Mouse (Mus musculus) embryo, embryonic 11 days (tissue): Measurements from ENCODE around the gene Ttll7.

Experiments used
- DNase-seq: peaks from one replicate; pipeline ENCODE4 v3.0.0-alpha.2; 2015

The Ttll7 gene

DNA sequence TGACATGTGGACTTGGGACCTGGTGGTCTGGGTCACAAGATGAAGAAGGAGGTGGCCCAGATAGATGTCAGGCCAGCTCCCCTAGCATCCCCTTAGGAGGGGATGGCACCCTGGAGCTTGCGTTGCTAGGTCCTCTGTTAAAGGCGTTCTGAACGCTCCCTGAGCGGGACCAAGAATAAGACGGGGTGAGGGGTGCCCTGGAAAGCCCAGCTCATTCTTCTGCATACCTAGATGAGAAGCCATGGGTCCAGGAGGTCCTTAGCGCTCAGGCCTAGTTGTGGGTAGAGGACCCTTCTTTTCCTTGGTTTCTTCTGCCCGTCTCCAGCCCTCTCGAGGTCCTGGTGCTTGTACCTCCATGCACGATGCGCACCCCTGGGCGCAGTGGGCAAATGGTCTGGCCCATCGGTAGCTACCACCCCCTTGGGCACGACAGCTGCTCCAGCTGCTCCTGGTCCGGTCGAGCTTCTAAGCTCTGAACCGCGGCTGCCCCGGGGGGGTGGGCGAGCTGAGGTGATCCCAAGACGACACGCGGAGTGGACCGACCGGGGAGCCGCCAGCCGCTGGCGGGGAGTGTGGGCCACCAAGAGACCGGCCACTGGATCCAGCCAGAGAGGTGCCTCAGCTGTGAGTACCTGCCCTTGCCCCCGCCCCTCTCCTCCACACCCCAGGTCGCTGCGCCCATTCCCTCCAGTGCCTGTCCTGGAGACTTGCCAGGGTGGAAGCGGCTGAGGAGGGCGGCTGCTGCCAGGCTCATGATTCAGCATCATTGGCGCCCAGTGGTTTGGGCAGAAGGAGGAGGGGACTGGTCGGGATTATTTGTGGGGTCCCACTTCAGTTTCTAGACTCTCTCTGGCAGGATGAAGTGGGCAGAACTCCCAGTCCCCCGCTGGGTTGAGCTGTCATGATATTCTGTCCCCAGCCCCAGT lies at the start of gene Ttll7:
Ttll7 (plus strand) TSS at position 402 of the 926 bp plus-strand sequence.
- peak; percentile 90 for DNase-seq

DNA sequence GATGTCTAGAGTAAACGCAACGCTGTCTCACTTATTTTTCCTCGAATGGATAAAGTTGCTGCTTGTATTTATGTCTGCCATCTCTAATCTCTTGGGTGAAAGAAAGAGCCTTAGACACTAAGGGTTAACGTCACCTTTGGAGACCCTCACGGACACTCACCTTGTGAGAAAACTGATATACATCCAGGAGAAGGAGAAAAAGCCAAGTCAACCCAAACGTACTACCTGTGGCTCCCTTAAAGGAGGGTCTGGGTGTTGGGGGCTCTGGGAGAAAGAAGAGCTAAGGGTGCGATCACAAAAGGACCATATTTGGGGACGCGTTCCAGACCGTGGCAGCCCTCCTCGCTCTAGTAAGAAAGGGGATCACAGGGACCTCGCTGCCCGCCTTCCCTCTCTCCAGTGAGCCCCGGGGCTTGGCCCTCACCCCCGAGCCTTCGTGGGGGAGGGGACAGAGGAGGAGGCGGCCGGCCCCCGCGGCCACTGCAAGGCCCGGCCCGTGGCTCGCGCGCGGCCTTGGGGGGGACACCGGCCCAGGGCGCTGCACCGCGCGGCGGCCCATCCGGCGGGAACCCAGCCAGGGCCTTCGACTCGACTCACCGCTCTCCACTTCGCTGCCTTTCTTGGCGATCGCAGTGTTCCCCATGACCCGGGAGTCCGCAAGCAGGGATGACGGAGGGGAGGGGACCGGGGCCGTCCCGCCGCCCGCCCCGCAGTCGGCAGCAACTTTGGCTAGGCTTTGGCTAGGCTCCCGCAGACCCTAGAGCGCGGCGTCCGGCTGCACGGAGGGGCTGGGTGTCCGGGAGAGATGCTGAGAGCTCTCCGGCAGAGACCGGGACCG lies 39.9 kb upstream of the Ttll7 start:
- peak; percentile 69 for DNase-seq

DNA sequence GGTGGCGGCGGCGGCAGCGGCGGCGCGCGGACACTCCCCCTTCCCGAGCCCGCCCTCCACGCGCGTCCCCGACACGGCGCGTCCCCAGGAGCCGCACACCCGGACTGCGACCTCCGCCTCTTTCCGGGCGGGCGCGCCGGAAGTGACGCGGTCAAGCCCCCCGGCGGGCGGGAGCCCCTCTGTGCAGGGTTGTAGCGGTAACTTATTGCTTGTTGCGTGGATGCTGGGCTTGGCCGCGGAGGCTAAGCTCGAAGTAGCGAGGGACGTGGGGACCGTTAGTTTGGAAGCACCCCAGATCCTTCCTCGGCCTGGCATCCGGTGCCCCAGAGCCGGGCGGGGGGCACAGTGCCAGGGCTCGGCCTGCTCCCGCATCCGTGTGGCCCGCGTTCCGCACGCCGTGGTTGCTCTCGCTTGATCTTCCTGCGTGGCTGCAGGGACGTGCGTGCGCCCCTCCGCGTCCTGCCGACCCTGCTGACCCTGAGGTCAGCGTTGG lies 39.2 kb upstream of the Ttll7 start, which contains the start of gene Prkacb:
Prkacb (minus strand) TSS at position 90 of the 493 bp plus-strand sequence.
- peak; percentile 94 for DNase-seq

DNA sequence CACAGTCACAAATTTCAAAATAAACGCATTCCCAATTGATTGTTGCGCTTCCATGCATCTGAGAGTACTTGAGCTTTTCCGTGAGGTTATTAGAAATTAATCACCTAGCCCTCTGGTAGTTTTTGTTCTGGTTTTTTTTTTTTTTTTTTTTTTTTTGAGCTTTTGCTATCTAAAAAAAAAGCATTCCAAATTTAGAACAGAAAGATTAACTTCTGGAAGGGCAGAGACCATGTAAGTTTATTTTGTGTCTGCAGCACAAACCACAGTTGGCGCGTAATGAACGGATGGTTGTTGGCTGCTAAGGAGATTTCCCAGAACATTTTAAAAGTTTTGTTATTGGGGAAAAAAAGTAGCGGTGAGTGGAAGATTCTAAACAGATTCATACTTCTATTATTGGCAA lies 38.5 kb upstream of the Ttll7 start:
- DNase-seq, result no peak

DNA sequence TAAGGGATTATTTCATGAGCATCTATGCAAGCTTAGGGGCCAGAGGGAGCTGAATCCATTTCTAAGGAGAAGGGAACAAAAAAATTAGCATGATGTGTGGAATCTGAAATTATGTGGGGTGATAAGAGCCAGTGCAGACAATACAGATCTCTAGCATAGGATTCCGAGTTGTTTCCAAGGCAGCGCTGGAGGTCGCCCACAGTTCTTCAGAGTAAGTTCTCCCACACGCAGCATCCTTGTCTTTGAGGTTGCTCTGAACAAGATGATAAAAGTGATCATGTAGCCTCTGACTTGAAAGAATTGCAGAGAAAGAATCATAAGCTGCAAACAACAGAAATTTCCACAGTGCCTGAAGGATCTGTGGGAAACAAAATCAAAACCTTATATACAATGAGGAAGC lies 31.4 kb upstream of the Ttll7 start:
- DNase-seq, result no peak

DNA sequence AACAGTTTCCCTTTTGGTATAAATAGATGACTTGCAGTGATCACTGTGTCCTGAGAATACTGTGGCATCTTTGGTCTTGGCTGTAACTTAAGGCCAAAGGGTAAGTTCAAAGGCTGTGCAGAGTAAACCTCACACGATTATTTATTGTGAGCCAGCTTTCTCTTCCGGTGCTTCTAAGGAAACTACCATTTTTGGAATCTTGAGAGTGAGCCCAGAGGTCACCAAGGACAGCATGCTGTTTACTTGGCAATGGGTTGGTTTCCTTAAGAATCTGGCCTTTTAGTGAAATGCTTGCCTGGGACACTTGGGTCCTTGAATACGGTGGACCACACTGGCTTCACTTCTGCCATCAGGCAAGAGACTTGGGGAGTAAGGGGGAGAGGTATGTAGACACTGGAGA lies 9.4 kb upstream of the Ttll7 start:
- DNase-seq, result no peak

DNA sequence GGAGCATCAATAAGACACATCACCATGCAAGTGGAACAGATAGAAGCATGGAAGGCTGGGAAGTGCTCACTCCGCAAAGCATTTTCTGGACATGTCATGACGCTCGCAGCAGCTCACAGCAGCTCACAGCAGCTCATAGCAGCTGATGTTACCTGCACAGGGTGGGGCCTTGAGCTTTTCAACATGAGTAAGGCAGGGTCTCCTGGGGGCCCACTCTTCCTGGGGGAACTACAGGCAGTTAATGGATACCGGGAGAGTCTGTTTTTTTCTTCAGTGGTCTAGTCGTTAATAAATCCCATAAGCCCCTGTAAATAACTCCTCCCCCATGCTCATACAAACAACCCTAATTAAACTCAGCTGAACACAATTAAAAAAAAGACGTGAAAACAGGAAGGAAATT lies 8.7 kb upstream of the Ttll7 start:
- no peak for DNase-seq

DNA sequence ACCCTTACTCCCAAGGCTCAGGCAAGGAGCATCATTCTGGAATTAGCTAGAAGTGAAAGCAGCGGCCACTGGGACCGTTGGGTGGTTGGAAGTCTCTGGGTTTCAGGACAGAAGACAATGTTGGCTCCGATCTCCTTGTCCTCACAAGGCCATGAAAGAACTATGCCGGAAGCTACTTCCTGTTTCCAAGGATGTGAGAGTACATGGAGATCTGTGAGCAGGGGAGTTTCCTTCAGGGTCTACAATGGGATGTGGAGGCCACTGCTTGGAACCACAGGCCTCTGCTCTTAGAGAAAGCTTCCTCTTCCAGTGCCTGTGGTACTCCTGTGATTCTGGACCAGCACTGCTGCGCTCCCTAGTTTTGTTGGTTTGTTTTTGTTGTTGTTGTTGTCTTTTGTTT lies 5.9 kb upstream of the Ttll7 start:
- no peak for DNase-seq

DNA sequence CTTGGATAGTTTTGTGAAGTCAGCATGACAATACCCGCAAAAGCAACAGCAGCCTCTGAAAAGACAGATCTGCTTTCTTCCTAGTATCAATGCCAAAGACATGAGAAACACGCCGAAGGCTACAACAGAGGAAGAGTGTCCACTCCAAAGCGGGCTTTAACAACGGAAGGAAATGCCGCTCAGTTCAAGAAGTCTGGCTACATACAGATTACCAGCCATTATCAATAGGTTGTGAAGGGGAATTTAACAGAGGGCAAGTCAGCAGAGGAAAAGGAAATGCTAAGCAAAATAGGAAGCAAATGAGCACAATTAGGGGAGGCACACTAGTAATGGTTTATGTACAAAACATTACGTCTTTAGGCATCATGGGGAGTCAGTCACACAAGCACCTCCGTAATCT lies 4.1 kb upstream of the Ttll7 start:
- no peak for DNase-seq

DNA sequence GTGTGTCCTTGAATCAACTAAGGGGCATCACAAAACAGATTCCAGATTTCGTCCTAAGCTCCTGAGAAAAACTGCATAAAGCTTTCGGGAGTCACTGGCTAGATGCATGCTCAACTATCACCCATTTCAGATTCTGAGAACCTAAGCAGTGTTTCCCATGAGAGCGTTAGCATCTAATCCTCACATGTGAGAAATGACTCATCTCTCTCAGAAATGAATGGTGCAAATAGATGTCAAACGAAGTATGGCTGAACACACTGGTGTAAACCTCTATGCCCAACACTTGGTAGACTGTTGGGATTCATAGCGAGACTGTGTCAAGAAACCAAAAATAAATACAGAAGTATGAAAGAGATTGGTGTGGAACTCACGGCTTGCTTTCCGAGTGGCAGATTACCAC lies 2.8 kb upstream of the Ttll7 start:
- no peak for DNase-seq

DNA sequence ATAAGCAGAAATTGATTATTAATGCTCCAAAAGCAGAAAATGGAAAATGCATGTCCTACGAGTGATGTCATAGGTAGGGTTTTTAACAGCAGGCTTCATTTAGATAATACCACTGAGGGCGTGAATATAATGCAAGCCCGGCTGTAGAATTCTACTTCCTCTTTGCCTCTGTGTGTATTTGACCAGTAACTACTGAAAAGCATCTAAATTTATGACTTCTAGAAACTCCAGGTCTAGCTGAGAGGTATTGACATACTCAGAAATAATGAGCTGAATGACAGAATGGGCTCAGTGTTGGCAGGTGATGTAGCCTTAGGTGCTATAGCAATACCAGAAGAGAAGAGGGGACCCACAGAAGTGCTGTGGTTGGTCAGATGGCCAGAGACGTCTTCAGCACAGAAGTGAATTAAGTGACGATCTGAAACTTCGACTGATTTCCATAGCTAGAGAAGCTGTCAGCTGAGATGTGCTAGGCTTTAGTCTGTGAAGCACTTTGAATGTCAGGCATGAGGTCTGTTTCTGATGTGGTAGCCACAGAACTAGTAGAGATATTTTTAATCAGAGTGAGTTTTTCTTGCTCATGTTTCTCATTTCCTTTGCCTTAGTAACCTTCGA lies 2.4 kb downstream of the Ttll7 start:
- DNase-seq, result no peak

DNA sequence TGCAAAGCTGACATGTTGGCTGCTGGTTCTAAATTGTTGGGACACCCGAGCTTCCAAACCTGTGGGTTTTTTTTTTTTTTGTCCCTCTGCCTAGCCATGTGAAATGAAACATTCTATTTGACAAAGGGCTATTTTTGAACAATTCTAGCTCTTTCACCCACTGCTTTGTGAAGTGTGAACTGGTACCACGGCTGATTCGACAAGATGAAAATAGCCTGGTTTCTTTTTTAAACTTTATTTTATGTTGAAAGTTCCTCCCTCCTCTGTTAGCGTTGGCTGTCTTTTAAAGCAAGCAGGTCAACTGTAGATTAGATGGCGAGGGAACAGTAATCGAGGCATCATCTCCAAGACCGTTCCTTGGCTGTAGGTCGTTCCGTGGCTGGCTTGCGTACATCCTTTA lies 5.2 kb downstream of the Ttll7 start:
- DNase-seq, result no peak

DNA sequence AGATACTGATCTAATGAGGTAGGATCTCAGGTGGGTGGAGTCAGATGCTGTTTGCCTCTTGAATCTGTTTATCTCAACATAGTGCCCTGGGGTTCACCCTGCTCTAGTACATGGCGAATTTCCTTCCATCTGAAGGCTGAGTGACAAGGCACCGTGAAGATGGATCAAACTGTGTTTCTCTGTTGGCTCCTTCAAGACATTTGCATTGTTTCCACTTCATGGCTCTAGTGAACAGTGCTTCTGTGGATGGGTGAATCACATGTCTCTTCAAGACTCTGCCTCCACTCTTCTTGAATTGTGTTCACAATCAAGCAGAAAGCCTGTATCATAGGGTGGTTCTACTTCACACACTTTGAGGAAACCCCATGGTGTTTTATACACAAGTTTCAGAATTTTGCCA lies 8.1 kb downstream of the Ttll7 start:
- DNase-seq, result no peak

DNA sequence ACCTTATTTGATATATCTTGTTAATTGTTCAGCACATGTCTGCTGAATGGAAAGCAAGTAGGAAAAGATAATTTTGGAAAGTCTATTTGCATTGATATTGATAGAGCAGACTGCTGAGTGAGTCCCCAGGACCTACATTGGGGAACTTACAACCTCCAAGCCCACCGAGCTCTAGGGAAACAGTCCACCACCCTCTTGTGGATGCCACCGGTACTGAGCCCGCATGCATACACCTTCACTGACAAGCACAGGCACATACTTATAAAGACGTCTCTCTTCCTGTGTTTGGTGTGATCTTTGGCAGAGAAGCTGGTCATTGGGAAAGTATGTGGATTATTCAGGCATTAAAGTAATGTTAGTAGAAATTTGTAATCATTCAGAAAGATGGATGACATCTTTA lies 14.4 kb downstream of the Ttll7 start:
- DNase-seq, result peak; percentile 29

DNA sequence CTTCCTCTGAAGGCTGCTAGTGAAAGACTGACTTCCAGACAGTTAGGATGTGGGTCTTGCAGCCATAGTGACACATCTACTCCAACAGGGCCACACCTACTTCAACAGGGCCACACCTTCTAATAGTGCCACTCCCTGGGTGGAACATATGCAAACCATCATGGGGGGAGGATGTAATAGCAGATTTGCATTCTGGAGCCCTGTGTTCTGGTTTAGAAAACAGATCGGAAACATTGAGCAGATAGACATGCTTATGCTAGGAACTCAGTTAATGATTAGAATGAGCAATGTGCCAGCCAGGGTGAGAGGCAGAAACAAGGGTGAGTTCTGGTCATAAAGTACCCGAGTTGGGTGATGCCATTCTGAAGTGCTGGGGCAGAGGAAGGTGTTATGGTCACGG lies 19.8 kb downstream of the Ttll7 start:
- no peak for DNase-seq

DNA sequence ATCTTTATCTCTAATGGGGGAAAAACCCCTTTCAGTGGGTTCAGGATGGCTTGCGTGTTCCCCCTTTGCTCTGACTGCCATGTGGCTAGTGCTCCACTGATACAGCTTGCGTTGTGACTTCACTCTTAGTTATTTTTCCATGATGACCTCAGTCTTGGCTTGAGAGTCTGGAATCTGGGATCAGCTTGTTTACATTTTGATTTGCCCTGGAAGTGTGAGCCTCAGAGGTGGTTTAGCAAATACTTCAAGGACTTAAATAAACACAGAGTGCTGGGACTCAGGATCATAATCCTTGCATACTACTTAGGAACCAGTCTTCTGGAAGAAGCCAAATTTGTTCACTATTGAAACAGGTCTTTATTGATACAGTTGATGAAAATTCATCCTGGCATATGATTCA lies 23.8 kb downstream of the Ttll7 start:
- no peak for DNase-seq

DNA sequence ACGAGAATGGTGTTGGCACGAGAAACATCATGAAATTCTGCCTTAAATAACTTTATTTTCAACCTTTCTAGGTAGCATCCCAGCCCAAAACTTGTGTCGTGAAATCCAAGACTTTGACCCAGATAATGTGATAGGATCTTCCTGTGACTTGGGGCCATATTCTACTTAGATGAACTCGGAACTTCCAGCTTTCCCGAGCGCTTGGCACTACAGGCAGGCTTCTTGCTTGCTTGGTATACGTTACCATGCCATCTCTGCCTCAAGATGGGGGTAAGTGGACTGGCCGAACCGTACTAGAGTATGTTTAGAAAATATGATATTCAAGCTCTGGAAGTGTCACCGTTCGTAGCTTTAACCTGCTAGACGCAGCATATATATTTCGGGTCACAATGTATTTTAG lies 41.8 kb downstream of the Ttll7 start:
- DNase-seq, result no peak

DNA sequence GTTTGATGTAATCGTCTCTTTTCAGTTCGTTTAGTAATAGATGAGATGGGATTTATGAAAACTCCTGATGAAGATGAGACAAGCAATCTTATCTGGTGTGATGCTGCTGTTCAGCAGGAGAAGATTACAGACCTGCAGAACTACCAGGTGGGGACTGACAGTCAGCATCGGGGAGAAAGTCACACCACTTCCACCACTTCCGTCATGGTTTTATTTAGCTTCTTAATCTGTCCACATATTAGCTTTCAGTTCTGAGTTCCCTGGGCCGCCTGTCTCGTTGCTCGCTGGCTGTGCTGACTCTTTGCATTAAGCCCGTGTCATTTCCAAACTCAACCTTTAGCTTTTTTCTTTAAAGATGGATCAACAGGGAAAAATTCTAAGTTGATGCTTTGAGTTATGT lies 44.4 kb downstream of the Ttll7 start:
- DNase-seq, result no peak

DNA sequence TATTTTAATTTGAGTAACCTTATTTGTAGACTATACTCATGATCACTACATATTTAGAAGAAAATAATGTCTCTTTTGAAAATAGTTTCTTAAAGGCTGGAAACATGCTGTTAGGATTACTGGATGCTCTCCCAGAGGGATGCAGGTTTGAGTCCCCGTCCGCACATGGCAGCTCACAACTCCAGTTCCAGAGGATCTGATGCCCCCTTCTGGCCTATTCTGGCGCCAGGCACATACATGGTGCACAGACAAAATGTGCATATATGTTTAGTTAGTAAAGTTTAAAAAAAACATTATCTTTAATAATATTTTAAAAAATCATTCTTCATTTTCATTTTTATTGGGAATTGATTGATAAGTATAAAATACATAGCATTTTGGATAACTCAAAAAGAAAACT lies 47.9 kb downstream of the Ttll7 start:
- peak; percentile 25 for DNase-seq

DNA sequence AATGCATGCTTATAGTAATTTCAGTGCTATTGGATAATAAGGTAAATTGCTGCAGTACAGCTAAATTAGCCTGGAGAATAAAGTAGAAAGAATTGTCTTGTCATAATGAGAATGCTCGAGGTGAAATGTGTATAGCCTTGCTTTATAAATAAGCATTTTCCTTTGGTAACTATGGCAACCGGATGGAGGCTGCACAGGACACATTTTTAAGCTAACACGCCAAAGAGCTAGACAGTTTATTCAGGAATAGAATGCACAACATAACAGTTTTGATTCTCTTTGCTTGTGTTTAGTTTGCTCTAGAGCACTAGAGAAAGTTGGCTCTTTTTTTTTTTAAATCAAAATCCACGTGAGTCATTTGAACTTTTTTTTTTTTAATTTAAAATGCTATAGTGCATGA lies 49.6 kb downstream of the Ttll7 start:
- DNase-seq, result no peak

DNA sequence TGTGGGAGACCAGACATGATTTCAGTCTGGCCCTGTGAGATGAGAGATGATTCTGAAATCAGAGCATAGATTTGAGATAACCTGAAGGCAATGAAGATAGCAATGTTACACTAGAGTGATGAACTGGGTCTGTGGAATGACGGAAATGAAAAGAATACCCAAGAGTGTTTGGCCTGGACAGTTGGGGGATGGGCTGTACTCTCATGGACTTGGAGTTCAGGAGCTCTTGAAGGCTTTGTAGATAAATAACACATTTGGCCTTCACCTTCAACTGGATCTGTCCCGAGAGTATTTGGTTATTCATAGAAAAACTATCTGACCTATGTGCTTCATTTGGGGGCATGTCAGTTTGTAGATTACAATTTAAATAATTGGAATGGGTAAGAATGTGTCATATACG lies 53.4 kb downstream of the Ttll7 start:
- DNase-seq, result no peak

DNA sequence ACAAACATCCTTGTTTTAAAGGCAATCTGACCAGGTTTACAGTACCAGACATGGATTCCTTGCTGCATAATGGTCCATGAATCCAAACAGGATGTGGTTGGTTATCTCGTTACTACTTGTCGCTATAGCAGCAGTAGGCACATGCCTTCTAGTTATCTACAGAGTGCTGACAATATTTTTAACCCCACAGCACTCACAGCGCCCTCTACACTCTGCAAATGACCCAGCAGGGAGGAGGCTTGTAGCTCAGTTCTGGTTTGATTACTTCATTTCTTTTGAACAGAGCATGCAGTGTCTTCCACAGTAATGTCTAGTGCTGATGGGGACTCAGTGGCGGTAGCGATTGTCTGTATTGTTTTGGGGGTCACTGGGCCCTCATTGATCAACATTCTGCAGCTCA lies 56.8 kb downstream of the Ttll7 start:
- DNase-seq, result no peak

DNA sequence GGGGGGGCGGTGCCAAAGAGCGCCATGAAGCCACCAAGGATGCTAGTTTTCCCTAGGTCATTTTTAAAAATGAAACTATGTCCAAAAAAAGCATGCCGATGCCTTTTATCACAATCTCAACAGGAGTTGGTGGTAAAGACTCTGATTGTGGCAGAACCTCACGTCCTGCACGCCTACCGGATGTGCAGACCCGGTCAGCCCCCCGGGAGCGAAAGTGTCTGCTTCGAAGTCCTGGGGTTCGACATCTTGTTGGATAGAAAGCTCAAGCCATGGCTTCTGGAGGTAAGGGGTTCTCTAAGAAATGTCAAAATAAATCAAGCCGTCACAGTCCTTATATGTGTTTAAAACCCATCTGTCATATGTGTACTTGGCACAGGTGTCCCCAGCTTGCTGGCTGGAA lies 60.9 kb downstream of the Ttll7 start:
- no peak for DNase-seq
